Mouse (Mus musculus): ENCODE data around the gene 5730596B20Rik. TPM values are rescaled to one million over a fixed set of nuclear protein-coding genes. Genes with fewer than 3 reads are reported as not detected.

The 5730596B20Rik gene
- polyA plus RNA-seq (2012; rRNA removed) = not detected in 2 replicates

GRCm38 (mm10) chr6:52177061-52177735 lies at the start of gene 5730596B20Rik:
TSS of gene 5730596B20Rik (plus strand) at chr6:52177498.
- H3K4me3 ChIP-seq (ENCODE audit: insufficient read depth, low read length) = no peak within 1 kb of the TSS
- TF ChIP-seq POLR2A (IDR thresholded peaks at IDR 0.05; ENCODE audit: extremely low read depth, insufficient read depth, low read length) = no peak
- no peaks in the 10 kb centered on the region for H3K4me1 ChIP-seq (ENCODE audit: control insufficient read depth, insufficient read depth, low read length)
- no peak within 1 kb of the TSS for H3K27ac ChIP-seq (ENCODE audit: insufficient read depth, low read length)

GRCm38 (mm10) chr6:52137841-52138535 lies 39.3 kb upstream of the 5730596B20Rik start:
- TF ChIP-seq POLR2A (IDR thresholded peaks at IDR 0.05; ENCODE audit: extremely low read depth, insufficient read depth, low read length) (no peak), CTCF (IDR thresholded peaks at IDR 0.05; ENCODE audit: extremely low read depth, insufficient read depth, low read length) (no peak)
- H3K4me3 ChIP-seq (ENCODE audit: insufficient read depth, low read length) = no peak overlapping the region
- no peaks in the 10 kb centered on the region for H3K4me1 ChIP-seq (ENCODE audit: control insufficient read depth, insufficient read depth, low read length)
- no peak overlapping the region for H3K27ac ChIP-seq (ENCODE audit: insufficient read depth, low read length)

GRCm38 (mm10) chr6:52138576-52138975 lies 38.7 kb upstream of the 5730596B20Rik start:
- no peak overlapping the region for H3K27ac ChIP-seq (ENCODE audit: insufficient read depth, low read length)

GRCm38 (mm10) chr6:52139115-52139514 lies 38.2 kb upstream of the 5730596B20Rik start:
- TF ChIP-seq CTCF (IDR thresholded peaks at IDR 0.05; ENCODE audit: extremely low read depth, insufficient read depth, low read length) (no peak), POLR2A (IDR thresholded peaks at IDR 0.05; ENCODE audit: extremely low read depth, insufficient read depth, low read length) (no peak)
- Histone ChIP-seq H3K27ac (ENCODE audit: insufficient read depth, low read length) (no peak overlapping the region), H3K4me1 (ENCODE audit: control insufficient read depth, insufficient read depth, low read length) (no peaks in the 10 kb centered on the region), H3K4me3 (ENCODE audit: insufficient read depth, low read length) (no peak overlapping the region)

More at GRCm38 (mm10) chr6:52138576-52138975, 38.7 kb upstream of the 5730596B20Rik start:
- H3K4me3 ChIP-seq (ENCODE audit: insufficient read depth, low read length) = no peak overlapping the region
- no peaks in the 10 kb centered on the region for H3K4me1 ChIP-seq (ENCODE audit: control insufficient read depth, insufficient read depth, low read length)
- TF ChIP-seq POLR2A (IDR thresholded peaks at IDR 0.05; ENCODE audit: extremely low read depth, insufficient read depth, low read length) (no peak), CTCF (IDR thresholded peaks at IDR 0.05; ENCODE audit: extremely low read depth, insufficient read depth, low read length) (no peak)

GRCm38 (mm10) chr6:52150401-52150966 lies 26.8 kb upstream of the 5730596B20Rik start:
- TF ChIP-seq CTCF (IDR thresholded peaks at IDR 0.05; ENCODE audit: extremely low read depth, insufficient read depth, low read length) = no peak
- no peak for TF ChIP-seq POLR2A (IDR thresholded peaks at IDR 0.05; ENCODE audit: extremely low read depth, insufficient read depth, low read length)
- Histone ChIP-seq H3K4me3 (ENCODE audit: insufficient read depth, low read length) (no peak overlapping the region), H3K4me1 (ENCODE audit: control insufficient read depth, insufficient read depth, low read length) (no peaks in the 10 kb centered on the region), H3K27ac (ENCODE audit: insufficient read depth, low read length) (no peak overlapping the region)

GRCm38 (mm10) chr6:52151571-52151970 lies 25.7 kb upstream of the 5730596B20Rik start:
- Histone ChIP-seq H3K4me1 (ENCODE audit: control insufficient read depth, insufficient read depth, low read length) (no peaks in the 10 kb centered on the region), H3K4me3 (ENCODE audit: insufficient read depth, low read length) (no peak overlapping the region), H3K27ac (ENCODE audit: insufficient read depth, low read length) (no peak overlapping the region)
- TF ChIP-seq CTCF (IDR thresholded peaks at IDR 0.05; ENCODE audit: extremely low read depth, insufficient read depth, low read length) (no peak), POLR2A (IDR thresholded peaks at IDR 0.05; ENCODE audit: extremely low read depth, insufficient read depth, low read length) (no peak)

- TF ChIP-seq POLR2A (IDR thresholded peaks at IDR 0.05; ENCODE audit: extremely low read depth, insufficient read depth, low read length) = no peak
- no peak for TF ChIP-seq CTCF (IDR thresholded peaks at IDR 0.05; ENCODE audit: extremely low read depth, insufficient read depth, low read length)
Measured at GRCm38 (mm10) chr6:52152226-52153193, 24.8 kb upstream of the 5730596B20Rik start.

GRCm38 (mm10) chr6:52153270-52153669 lies 24.0 kb upstream of the 5730596B20Rik start:
- no peak for TF ChIP-seq POLR2A (IDR thresholded peaks at IDR 0.05; ENCODE audit: extremely low read depth, insufficient read depth, low read length)
- no peak for TF ChIP-seq CTCF (IDR thresholded peaks at IDR 0.05; ENCODE audit: extremely low read depth, insufficient read depth, low read length)
- H3K4me1 ChIP-seq (ENCODE audit: control insufficient read depth, insufficient read depth, low read length) = no peaks in the 10 kb centered on the region
- H3K27ac ChIP-seq (ENCODE audit: insufficient read depth, low read length) = no peak overlapping the region
- H3K4me3 ChIP-seq (ENCODE audit: insufficient read depth, low read length) = no peak overlapping the region

More at GRCm38 (mm10) chr6:52152226-52153193, 24.8 kb upstream of the 5730596B20Rik start:
- H3K4me1 ChIP-seq (ENCODE audit: control insufficient read depth, insufficient read depth, low read length) = no peaks in the 10 kb centered on the region
- no peak overlapping the region for H3K27ac ChIP-seq (ENCODE audit: insufficient read depth, low read length)
- H3K4me3 ChIP-seq (ENCODE audit: insufficient read depth, low read length) = no peak overlapping the region

- Histone ChIP-seq H3K27ac (ENCODE audit: insufficient read depth, low read length) (no peak overlapping the region), H3K4me1 (ENCODE audit: control insufficient read depth, insufficient read depth, low read length) (no peaks in the 10 kb centered on the region), H3K4me3 (ENCODE audit: insufficient read depth, low read length) (no peak overlapping the region)
- TF ChIP-seq CTCF (IDR thresholded peaks at IDR 0.05; ENCODE audit: extremely low read depth, insufficient read depth, low read length) (no peak), POLR2A (IDR thresholded peaks at IDR 0.05; ENCODE audit: extremely low read depth, insufficient read depth, low read length) (no peak)
Measured at GRCm38 (mm10) chr6:52154044-52154443, 23.3 kb upstream of the 5730596B20Rik start.

All from cortical plate, adult 2 months (tissue).